Mouse (Mus musculus): ENCODE results near the gene Fam107b. TPM values are rescaled to one million over a fixed set of nuclear protein-coding genes. Genes with fewer than 3 reads are reported as not detected.

The Fam107b gene
- polyA plus RNA-seq, 1 experiment from 2014 or later, result 38.1 TPM

GRCm38 (mm10) chr2:3579316-3579902 is 9.1 kb downstream of the Fam107b start:
- no peaks in the 10 kb centered on the region for H3K36me3 ChIP-seq
- H3K4me2 ChIP-seq, result no peak overlapping the region
- no peaks in the 10 kb centered on the region for H3K9me3 ChIP-seq
- no peak overlapping the region for H3K9ac ChIP-seq
- ATAC-seq (ENCODE audit: insufficient number of reproducible peaks, low FRiP score, low TSS enrichment, low read depth), result no peak
- peaks cover 11% of the 10 kb centered on the region for H3K4me1 ChIP-seq
- H3K27me3 ChIP-seq, result no peaks in the 10 kb centered on the region
- H3K4me3 ChIP-seq, result no peak overlapping the region
- H3K27ac ChIP-seq, result peak overlapping the region; percentile 79; the same call in 1 of the 2 replicates
- WGBS, result 43% methylated on average over 2 of the region's 2 CpGs

GRCm38 (mm10) chr2:3582830-3583229 is 12.5 kb downstream of the Fam107b start:
- no peak overlapping the region for H3K4me3 ChIP-seq
- 58% methylated on average over 2 of the region's 2 CpGs for WGBS
- no peak overlapping the region for H3K4me2 ChIP-seq
- H3K27ac ChIP-seq, result no peak overlapping the region
- no peak overlapping the region for H3K9ac ChIP-seq
- H3K4me1 ChIP-seq, result peaks cover 6% of the 10 kb centered on the region; the same call in 1 of the 2 replicates
- H3K36me3 ChIP-seq, result no peaks in the 10 kb centered on the region
- H3K9me3 ChIP-seq, result no peaks in the 10 kb centered on the region
- H3K27me3 ChIP-seq, result no peaks in the 10 kb centered on the region
- ATAC-seq (ENCODE audit: insufficient number of reproducible peaks, low FRiP score, low TSS enrichment, low read depth), result no peak

DNA sequence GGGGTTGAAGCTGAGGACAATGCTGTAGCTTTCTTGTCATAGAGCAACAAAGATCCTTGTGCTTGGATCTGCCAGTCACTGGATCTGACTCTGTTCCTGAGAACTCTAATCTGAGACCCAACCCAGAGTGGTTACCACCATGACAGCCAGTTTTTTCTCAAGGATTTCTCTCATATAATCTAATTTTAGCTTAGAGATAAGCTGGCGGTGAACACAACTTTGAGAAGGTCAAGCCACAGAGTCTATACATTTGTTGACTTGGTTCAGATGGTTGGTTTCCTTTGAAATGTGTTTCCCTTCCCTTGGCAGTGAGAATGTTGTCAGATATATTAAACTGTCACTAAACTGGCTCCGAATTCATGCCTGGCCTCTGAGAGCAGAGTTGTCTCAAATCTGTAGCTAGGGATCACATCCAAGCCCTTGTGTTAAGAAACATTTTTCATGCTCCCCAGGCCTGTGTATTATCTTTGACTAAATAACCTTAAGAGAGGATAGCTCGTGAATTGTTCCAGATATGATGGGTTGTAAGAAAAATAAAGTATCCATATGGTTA is 15.0 kb downstream of the Fam107b start:
- H3K9ac ChIP-seq, result no peak overlapping the region
- H3K4me2 ChIP-seq, result no peak overlapping the region
- H3K9me3 ChIP-seq, result no peaks in the 10 kb centered on the region
- WGBS, result 69% methylated on average over 3 of the region's 3 CpGs
- H3K27ac ChIP-seq, result no peak overlapping the region
- no peaks in the 10 kb centered on the region for H3K27me3 ChIP-seq
- no peaks in the 10 kb centered on the region for H3K4me1 ChIP-seq
- no peaks in the 10 kb centered on the region for H3K36me3 ChIP-seq
- H3K4me3 ChIP-seq, result no peak overlapping the region
- no peak for ATAC-seq (ENCODE audit: insufficient number of reproducible peaks, low FRiP score, low TSS enrichment, low read depth)

DNA sequence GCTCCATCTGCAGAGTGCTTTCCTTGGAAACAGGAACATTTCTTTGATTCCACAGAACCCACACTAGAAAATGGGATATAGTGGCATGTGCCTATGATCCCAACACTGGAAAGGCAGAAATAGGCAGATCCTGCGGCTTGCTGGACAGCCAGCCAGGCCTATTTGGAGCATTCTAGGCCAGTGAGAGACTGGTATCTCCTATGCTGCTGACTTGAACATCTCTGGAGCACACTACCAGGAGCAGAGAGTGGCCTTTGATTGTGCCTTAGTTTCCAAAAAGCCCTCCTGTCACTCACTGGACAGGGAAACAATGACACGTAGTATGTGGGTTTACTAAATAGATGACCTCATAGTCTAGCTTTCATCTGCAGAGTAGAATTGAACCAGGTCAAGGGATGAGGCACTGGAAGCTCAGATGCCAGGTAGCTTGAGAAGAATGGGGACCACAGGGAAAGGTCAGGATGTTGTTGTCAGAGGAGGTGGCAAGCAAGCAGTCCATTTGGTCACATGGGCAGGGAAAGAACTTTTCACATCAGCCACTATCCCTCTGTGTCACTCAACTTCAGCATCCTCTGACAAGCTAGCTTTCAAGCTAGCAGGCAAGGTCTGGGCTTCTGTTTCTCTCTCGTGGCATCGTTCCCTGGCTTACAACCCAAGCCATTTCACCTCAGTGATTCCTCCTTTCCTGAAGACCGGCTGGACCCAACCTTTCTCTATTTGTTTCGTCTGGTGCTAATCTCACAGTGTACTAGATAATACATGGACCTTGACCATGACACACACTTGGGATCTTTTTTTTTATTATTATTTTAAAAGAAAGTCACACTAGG is 20.0 kb downstream of the Fam107b start:
- no peak overlapping the region for H3K27ac ChIP-seq
- 81% methylated on average over 6 of the region's 6 CpGs for WGBS
- H3K9me3 ChIP-seq, result no peaks in the 10 kb centered on the region
- H3K36me3 ChIP-seq, result no peaks in the 10 kb centered on the region
- no peaks in the 10 kb centered on the region for H3K4me1 ChIP-seq
- no peaks in the 10 kb centered on the region for H3K27me3 ChIP-seq
- H3K4me3 ChIP-seq, result no peak overlapping the region
- no peak overlapping the region for H3K9ac ChIP-seq
- no peak overlapping the region for H3K4me2 ChIP-seq
- ATAC-seq (ENCODE audit: insufficient number of reproducible peaks, low FRiP score, low TSS enrichment, low read depth), result no peak

GRCm38 (mm10) chr2:3590916-3591197 is 20.6 kb downstream of the Fam107b start:
- no peaks in the 10 kb centered on the region for H3K9me3 ChIP-seq
- WGBS, result 84% methylated on average over 1 of the region's 1 CpGs
- H3K9ac ChIP-seq, result no peak overlapping the region
- H3K27ac ChIP-seq, result no peak overlapping the region
- H3K4me3 ChIP-seq, result no peak overlapping the region
- ATAC-seq (ENCODE audit: insufficient number of reproducible peaks, low FRiP score, low TSS enrichment, low read depth), result no peak
- no peaks in the 10 kb centered on the region for H3K4me1 ChIP-seq
- no peaks in the 10 kb centered on the region for H3K27me3 ChIP-seq
- H3K4me2 ChIP-seq, result no peak overlapping the region
- no peaks in the 10 kb centered on the region for H3K36me3 ChIP-seq

DNA sequence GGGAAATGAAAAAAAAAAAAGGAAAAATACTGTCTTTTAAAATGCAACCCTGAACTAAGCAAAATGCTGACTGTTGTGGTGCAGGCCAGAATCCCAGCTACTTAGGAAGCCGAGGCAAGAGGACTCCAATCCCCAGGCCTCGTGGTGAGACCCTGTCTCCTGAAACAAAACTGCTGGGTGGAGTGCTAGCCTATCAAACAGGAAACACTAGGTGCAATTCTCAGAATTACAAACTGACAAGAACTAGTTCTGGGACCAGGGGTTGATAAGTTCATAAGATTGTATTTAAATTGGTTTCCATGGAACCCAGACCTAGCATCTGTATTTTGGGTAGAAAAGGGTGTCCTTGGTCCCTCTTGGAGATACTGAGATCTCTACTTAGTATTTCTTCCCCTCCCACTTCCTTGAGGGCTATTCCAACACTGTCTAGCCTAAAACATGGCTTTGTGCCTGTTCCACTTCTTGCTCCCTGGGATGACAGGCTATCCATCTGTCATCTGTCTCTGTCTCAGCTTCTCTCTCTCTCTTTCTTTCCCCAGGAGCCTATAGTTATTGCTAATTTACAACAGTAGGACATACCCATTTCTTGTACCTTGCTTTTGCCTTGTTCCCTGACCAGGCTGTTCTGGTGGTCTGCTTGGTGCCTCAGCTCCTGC is 24.5 kb downstream of the Fam107b start:
- ATAC-seq (ENCODE audit: insufficient number of reproducible peaks, low FRiP score, low TSS enrichment, low read depth), result no peak
- Histone ChIP-seq H3K27ac (no peak overlapping the region), H3K4me3 (no peak overlapping the region), H3K36me3 (no peaks in the 10 kb centered on the region), H3K4me1 (no peaks in the 10 kb centered on the region), H3K9ac (no peak overlapping the region), H3K27me3 (no peaks in the 10 kb centered on the region), H3K4me2 (no peak overlapping the region), H3K9me3 (no peaks in the 10 kb centered on the region)
- WGBS, result 52% methylated on average over 2 of the region's 2 CpGs

DNA sequence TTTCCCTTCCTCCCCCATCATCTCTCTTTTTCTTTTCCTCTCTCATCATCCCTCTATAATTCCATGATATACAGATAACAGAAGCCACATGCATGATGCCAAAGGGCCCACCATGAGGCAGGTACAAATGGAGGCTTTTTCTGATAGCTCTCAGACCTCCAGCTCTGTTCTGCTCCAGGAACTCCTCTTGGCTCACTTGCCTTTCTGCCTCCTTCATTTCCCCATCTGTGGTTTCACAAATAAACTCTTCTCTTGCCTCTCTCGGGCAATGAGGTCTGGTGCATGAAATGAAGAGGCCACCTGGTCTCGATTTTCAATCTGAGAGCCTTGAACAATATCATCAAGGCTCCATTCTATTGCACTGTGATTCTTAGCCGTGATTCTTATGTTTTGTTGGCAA is 30.1 kb downstream of the Fam107b start:
- H3K4me3 ChIP-seq, result no peak overlapping the region
- WGBS, result 44% methylated on average over 3 of the region's 3 CpGs
- H3K4me1 ChIP-seq, result no peaks in the 10 kb centered on the region
- H3K4me2 ChIP-seq, result no peak overlapping the region
- H3K9me3 ChIP-seq, result no peaks in the 10 kb centered on the region
- no peaks in the 10 kb centered on the region for H3K27me3 ChIP-seq
- ATAC-seq (ENCODE audit: insufficient number of reproducible peaks, low FRiP score, low TSS enrichment, low read depth), result no peak
- no peak overlapping the region for H3K9ac ChIP-seq
- H3K36me3 ChIP-seq, result no peaks in the 10 kb centered on the region
- no peak overlapping the region for H3K27ac ChIP-seq

GRCm38 (mm10) chr2:3602599-3602998 is 32.3 kb downstream of the Fam107b start:
- H3K4me2 ChIP-seq, result no peak overlapping the region
- H3K36me3 ChIP-seq, result no peaks in the 10 kb centered on the region
- no peak overlapping the region for H3K4me3 ChIP-seq
- H3K9me3 ChIP-seq, result no peaks in the 10 kb centered on the region
- no peak overlapping the region for H3K27ac ChIP-seq
- no peak for ATAC-seq (ENCODE audit: insufficient number of reproducible peaks, low FRiP score, low TSS enrichment, low read depth)
- H3K4me1 ChIP-seq, result no peaks in the 10 kb centered on the region
- no peak overlapping the region for H3K9ac ChIP-seq
- no peaks in the 10 kb centered on the region for H3K27me3 ChIP-seq
- WGBS, result 79% methylated on average over 3 of the region's 3 CpGs

DNA sequence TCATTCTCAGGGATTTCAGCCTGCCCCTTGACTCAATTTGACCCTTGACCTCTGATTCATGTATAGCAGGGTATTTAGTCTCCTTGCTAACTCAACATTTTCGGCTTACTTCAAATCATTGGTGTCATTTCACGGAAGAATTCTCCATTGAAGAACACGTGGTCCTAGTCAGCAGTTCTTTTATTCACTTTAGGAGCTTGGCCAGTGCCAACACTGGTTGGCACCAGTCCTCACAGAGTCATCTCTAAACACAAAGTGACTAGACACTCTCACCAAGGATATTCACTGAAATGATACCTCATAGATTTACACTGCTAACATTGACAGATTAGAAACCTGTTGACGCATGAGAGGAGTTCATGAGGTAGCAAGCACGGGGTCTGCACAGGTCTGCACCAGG is 32.9 kb downstream of the Fam107b start:
- Histone ChIP-seq H3K4me1 (no peaks in the 10 kb centered on the region), H3K9me3 (no peaks in the 10 kb centered on the region), H3K4me3 (no peak overlapping the region), H3K27me3 (no peaks in the 10 kb centered on the region), H3K9ac (no peak overlapping the region), H3K4me2 (no peak overlapping the region), H3K36me3 (no peaks in the 10 kb centered on the region), H3K27ac (no peak overlapping the region)
- ATAC-seq (ENCODE audit: insufficient number of reproducible peaks, low FRiP score, low TSS enrichment, low read depth), result no peak
- WGBS, result 87% methylated on average over 5 of the region's 5 CpGs

- Histone ChIP-seq H3K27me3 (no peaks in the 10 kb centered on the region), H3K4me2 (no peak overlapping the region), H3K4me1 (no peaks in the 10 kb centered on the region), H3K27ac (no peak overlapping the region), H3K36me3 (no peaks in the 10 kb centered on the region), H3K9me3 (no peaks in the 10 kb centered on the region), H3K9ac (no peak overlapping the region), H3K4me3 (no peak overlapping the region)
- 53% methylated on average over 8 of the region's 8 CpGs for WGBS
- ATAC-seq (ENCODE audit: insufficient number of reproducible peaks, low FRiP score, low TSS enrichment, low read depth), result no peak
Observed at GRCm38 (mm10) chr2:3608868-3609854, 38.9 kb downstream of the Fam107b start.

DNA sequence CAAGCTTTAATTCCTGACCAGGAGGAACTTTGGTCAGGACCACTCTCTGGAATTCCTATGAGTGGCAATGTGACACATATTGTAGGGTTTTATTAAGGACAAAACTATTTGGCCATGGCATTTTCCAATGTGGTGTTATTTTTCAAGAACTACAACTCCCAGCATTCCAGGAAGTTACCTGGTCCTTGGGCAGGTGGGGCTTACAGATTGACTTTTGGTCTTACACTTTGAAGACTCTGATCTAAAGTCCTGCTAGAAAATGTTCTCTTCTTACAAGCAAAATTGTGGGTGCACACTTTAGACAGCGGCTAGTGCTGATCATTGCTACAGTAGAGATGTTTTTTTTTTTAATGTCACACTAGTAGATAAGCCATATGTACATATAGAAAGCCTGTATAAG is 48.2 kb downstream of the Fam107b start:
- Histone ChIP-seq H3K4me3 (no peak overlapping the region), H3K9ac (no peak overlapping the region), H3K27ac (no peak overlapping the region), H3K27me3 (no peaks in the 10 kb centered on the region), H3K4me2 (no peak overlapping the region), H3K4me1 (0 out of 2 replicates have a peak, but pooled peaks cover 4% of the 10 kb centered on the region), H3K9me3 (no peaks in the 10 kb centered on the region), H3K36me3 (no peaks in the 10 kb centered on the region)
- no peak for ATAC-seq (ENCODE audit: insufficient number of reproducible peaks, low FRiP score, low TSS enrichment, low read depth)
- 88% methylated on average over 1 of the region's 1 CpGs for WGBS

Data from limb, embryonic 15.5 days (tissue).